In genomic region chr2:5930291-5931054, GRCm38 (mm10) we compare ENCODE assay signal across 17 mouse cellular contexts. TPM values are rescaled to one million over a fixed set of nuclear protein-coding genes. Genes with fewer than 3 reads are reported as not detected.
DNase-seq lines count a peak whose midpoint lies in the region; ATAC-seq lines count a peak whose summit lies in the region.
"Had no signal": no experiment of that assay in that cellular context is flagged by ENCODE, and none has a peak within 500 bp of the region (broad histone marks: within the 10 kb centered on the region; RNA-seq: fewer than 3 reads in every experiment).

No protein-coding gene starts in this region.

- peak; percentile 90 for ATAC-seq in megakaryocyte, adult 5-6 weeks (ENCODE audit: poor library complexity, severe bottlenecking)
- no peak for ATAC-seq in erythroblast, adult 5-6 weeks (replicated peaks; ENCODE audit: low FRiP score, poor library complexity, severe bottlenecking)
- ATAC-seq: forebrain, embryonic 16.5 days; lung, postnatal 0 days had no signal

- peak; percentile 18 for DNase-seq in lung, postnatal 36 days
- no peak for DNase-seq in lung, postnatal 14 days
- peak; percentile 82 for DNase-seq in MEL-GATA-1-ER (ENCODE audit: extremely low read depth, low read depth)
- DNase-seq in splenic B cell, adult 2 months (ENCODE audit: low read depth, low spot score), result peak; percentile 79
- DNase-seq in adrenal gland, adult 2 months, result no peak
- DNase-seq: adrenal gland, postnatal 36 days; cerebellum, adult 18-20 months; heart, postnatal 10 days; kidney, adult 11 months; kidney, postnatal 10 days; retina, postnatal 1 day had no signal

- H3K36me3 ChIP-seq in splenic B cell, adult 2 months (ENCODE audit: control insufficient read depth, insufficient read depth, low read length, poor library complexity, severe bottlenecking), result no peaks in the 10 kb centered on the region

- H3K27me3 ChIP-seq in splenic B cell, adult 2 months (ENCODE audit: control insufficient read depth, insufficient read depth, low read length, poor library complexity, severe bottlenecking), result no peaks in the 10 kb centered on the region
- H3K27me3 ChIP-seq: embryonic facial prominence, embryonic 13.5 days; liver, embryonic 15.5 days had no signal

RNA-seq across cellular contexts. Expression of gene Dhtkd1, which starts 12.1 kb away (rescaled TPM):
- total RNA-seq in megakaryocyte, adult 5-6 weeks (2015), result 2.0 TPM in 1 of 2 replicates, not detected in the other
- total RNA-seq in megakaryocyte, adult 5-6 weeks (2017), result 0.24 TPM in 1 of 2 replicates, not detected in the other
- 10 to 100 TPM; 12.1 to 14.8 TPM for total RNA-seq in adrenal gland, adult 2 months (2021)
- 4.2 and 4.3 TPM in 2 replicates for polyA plus RNA-seq in adrenal gland, adult 2 months (2012; rRNA removed)
- total RNA-seq in erythroblast, adult 5-6 weeks (2015; ENCODE audit: low replicate concordance), result 8.8 TPM in 1 of 2 replicates, not detected in the other
- total RNA-seq in erythroblast, adult 5-6 weeks (2017; ENCODE audit: low replicate concordance), result 0.28 and 4.4 TPM in 2 replicates

RNA-seq across cellular contexts. Expression of gene Upf2, which starts 20.8 kb away (rescaled TPM):
- 28.9 and 29.6 TPM in 2 replicates for total RNA-seq in megakaryocyte, adult 5-6 weeks (2015)
- total RNA-seq in megakaryocyte, adult 5-6 weeks (2017), result 27.6 and 32.9 TPM in 2 replicates
- total RNA-seq in adrenal gland, adult 2 months (2021), result 10 to 100 TPM; 19.5 to 27.4 TPM
- 0.52 and 0.63 TPM in 2 replicates for polyA plus RNA-seq in adrenal gland, adult 2 months (2012; rRNA removed)
- 19.0 and 20.4 TPM in 2 replicates for total RNA-seq in erythroblast, adult 5-6 weeks (2015; ENCODE audit: low replicate concordance)
- total RNA-seq in erythroblast, adult 5-6 weeks (2017; ENCODE audit: low replicate concordance), result 25.4 and 25.6 TPM in 2 replicates

RNA-seq across cellular contexts. Expression of gene Sec61a2, which starts 35.2 kb away (rescaled TPM):
- 11.6 and 12.5 TPM in 2 replicates for total RNA-seq in megakaryocyte, adult 5-6 weeks (2015)
- 4.0 and 5.7 TPM in 2 replicates for total RNA-seq in megakaryocyte, adult 5-6 weeks (2017)
- 10 to 100 TPM; 24.1 to 31.7 TPM for total RNA-seq in adrenal gland, adult 2 months (2021)
- polyA plus RNA-seq in adrenal gland, adult 2 months (2012; rRNA removed), result 24.3 and 25.5 TPM in 2 replicates
- 2.1 and 22.7 TPM in 2 replicates for total RNA-seq in erythroblast, adult 5-6 weeks (2015; ENCODE audit: low replicate concordance)
- 6.7 and 8.9 TPM in 2 replicates for total RNA-seq in erythroblast, adult 5-6 weeks (2017; ENCODE audit: low replicate concordance)

Comparison
In these comparisons a context has a peak if more than half of its experiments do, and no peak if none do; other contexts are left out.
1. DNase-seq: peak in lung, postnatal 36 days (single experiment), MEL-GATA-1-ER (single experiment) and splenic B cell, adult 2 months (single experiment); none in lung, postnatal 14 days (single experiment) and adrenal gland, adult 2 months (single experiment).